Mouse (Mus musculus) kidney, adult 2 months (tissue): ENCODE results near the gene Sytl5.

Experiments
- CTCF ChIP-seq: fragments of 200-500 bp; conservative IDR thresholded peaks from 2 replicates; pipeline ENCODE4 v1.5.1; 2011; ENCODE audit warnings: low read depth, mild to moderate bottlenecking, control low read depth, low read length, moderate library complexity, mixed read lengths; ENCODE audit not compliant: insufficient read depth, insufficient read length
- POLR2A ChIP-seq: fragments of 200-500 bp; IDR thresholded peaks from one replicate; pipeline ENCODE4 v1.6.1; 2011; ENCODE audit warnings: low read depth, low read length, control low read depth

DNA sequence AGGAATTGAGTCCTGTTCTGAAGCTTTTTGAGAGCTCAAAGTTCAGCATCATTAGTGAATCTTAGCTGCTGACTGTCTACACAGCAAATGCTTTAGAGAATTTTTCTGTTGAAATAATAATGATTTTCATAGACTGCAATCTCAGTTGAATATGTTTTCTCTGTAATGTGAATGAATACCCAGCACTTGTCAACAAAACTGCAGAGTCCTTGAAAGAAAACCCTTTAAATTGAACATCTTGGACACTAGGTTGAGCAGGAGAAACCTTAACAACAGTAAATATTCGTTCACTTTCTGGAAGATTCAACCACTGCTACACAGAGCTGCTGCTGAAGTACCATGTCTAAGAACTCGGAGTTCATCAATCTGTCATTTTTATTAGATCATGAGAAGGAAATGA, at the start of gene Sytl5:
- TF ChIP-seq CTCF (no peak), POLR2A (no peak)
